Mouse (Mus musculus) right cerebral cortex, postnatal 36 days (tissue): Measurements from ENCODE around the gene Uqcr10.

Source experiments
- DNase-seq, 2 experiments: peaks; one replicate each; pipeline ENCODE4 v3.0.0; 2022; ENCODE audit warnings: low spot score in 2 of 2, mixed read lengths in 1 of 2

Uqcr10 gene

DNA sequence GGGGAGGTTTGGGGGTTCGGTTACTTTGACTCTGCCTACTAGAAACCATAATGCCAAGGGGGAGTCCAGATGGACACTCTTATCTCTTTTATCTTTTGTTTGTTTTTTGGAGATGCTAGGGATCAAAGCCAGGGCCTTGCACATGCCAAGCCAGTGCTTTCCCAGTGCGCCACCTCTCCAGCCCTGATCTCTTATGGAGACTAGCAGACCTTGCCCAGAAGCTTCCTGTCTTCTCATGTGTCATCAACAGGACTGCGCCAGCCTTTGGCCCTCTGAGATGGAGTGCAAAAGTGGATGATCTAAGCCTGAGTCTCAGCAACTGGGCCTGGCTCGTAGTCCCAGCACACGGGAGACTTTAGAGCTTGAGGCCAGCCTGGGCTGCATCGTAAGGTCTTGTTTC, 28.4 kb downstream of the Uqcr10 start:
- DNase-seq: no peak

DNA sequence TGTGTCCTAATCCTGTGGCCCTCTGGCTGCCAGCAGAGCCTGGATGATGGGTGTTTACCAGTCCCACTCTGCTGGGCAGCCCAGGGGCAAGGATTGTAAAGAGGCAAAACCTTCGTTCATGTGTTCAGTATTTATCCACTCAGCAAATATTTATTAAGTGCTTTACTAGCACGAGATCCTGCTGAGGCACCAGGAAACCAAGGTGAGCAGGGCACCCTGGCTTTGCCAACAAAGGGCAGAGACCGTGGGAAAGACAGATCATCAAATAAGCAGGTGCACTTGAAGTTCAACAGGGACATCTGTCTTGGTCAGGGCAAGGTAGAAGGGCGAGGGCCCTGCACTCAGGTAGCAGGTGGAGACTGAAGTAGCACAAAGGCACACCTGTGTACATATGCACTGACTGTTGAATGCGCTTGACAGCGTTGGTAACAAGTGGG, 29.0 kb downstream of the Uqcr10 start:
- DNase-seq: no peak

- no peak for DNase-seq
Measured at GRCm38 (mm10) chr11:4674593-4674992, 29.5 kb downstream of the Uqcr10 start.

DNA sequence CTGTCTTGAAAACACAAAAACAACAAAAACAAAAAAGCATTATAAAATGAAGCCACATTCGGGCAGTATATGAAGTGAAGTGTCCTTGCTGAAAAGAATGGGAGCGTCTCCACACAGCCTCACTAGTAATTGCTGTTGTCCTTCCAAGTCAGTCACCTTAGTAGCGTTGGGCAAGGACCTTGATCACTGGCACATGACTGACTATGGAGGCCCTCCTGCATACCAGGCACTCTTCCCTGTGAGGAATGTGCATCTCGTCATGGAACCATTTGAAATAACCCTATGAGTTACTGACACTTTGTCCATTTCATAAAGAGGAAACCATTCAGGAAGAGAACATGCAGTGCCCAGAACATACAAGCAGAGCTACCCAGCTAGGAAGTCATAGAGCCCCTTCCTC, 32.4 kb downstream of the Uqcr10 start:
- no peak for DNase-seq

- DNase-seq: no peak
Measured at GRCm38 (mm10) chr11:4662496-4662878, 41.7 kb downstream of the Uqcr10 start.

- no peak for DNase-seq
Measured at GRCm38 (mm10) chr11:4661871-4662495, 42.2 kb downstream of the Uqcr10 start.

DNA sequence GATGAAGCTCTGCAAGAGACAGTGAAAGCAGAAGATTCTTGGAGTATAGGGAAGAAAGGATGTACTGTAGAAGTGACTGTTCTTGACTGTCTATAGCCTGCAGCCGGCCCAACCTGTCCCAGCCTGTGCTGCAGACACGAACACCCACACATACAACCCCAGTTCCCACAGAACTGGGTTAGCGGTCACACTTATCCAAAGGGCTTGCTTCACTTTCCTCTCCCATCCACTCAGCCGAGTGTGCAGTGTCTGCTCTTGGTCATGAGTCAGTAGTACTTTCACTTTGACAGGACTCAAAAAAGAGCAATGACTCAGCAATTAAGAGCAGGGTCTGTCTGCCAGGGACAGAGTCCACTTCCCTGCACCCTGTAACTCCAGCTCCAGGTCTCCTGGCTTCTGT, 42.8 kb downstream of the Uqcr10 start:
- peak in 1 of 2 experiments; percentile 18 for DNase-seq

DNA sequence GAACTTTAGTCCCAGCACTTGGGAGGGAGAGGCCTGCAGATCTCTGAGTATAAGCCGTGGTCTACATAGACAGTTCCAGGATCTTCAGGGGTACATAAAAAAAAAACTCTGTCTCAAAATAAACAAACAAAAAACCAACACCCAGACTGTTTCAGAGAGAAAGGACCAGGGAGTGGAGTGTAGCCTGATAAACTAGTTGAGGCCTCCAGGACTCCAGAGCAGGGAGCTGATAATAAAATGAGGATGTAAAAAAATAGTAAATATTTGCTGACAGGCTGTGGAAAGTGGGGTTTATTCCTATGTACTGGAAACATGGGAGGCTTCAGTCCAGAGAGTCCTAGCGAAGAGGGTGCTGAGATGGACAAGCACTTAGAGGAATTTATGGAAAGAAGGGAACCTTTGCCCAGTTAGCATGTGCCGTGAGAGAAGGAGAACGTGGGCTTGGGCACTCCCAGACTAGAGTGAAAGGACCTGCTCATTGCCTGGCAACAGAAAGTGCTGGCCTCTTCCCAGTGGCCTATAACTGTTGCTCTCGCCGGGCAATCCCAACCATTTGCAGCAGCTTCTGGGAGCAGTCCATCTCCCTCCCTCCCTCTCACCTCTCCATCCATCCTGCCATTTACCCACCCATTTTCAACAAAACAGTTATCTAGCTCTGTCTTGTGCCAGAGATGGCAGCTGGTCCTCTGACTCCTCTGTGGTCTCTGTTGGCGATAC, 43.7 kb downstream of the Uqcr10 start:
- no peak for DNase-seq

- no peak for DNase-seq
Measured at GRCm38 (mm10) chr11:4659818-4660217, 44.3 kb downstream of the Uqcr10 start.
